Mouse (Mus musculus): ENCODE measurements around the gene Hapln4.
A peak's percentile ranks its signal among the peaks of the same experiment; 100 is the strongest.

GRCm38 (mm10) chr8:70139026-70139857 lies 56.0 kb downstream of the Hapln4 start, which contains the start of the genes Rfxank, Borcs8 and Mef2b:
- TF ChIP-seq MYOD1 (IDR thresholded peaks at IDR 0.05; ENCODE audit: control insufficient read depth in 1 of 3, insufficient read length in 2 of 3, low read depth in 2 of 3) (no peak), USF1 (IDR thresholded peaks at IDR 0.05; ENCODE audit: low read depth) (peak; percentile 5), POLR2A (IDR thresholded peaks at IDR 0.05; ENCODE audit: insufficient read length, low read depth) (peak; percentile 47), MAX (IDR thresholded peaks at IDR 0.05; ENCODE audit: low read depth) (no peak), CEBPB (IDR thresholded peaks at IDR 0.05; ENCODE audit: insufficient read depth, poor library complexity, severe bottlenecking) (no peak), E2F4 (IDR thresholded peaks at IDR 0.05; ENCODE audit: insufficient read depth) (no peak)
